Mouse (Mus musculus): ENCODE data around the gene Tjap1. TPM values are rescaled to one million over a fixed set of nuclear protein-coding genes. Genes with fewer than 3 reads are reported as not detected.

The Tjap1 gene
- total RNA-seq, 1 experiment from 2014 or later, result 11.3 TPM

- ATAC-seq (replicated peaks; ENCODE audit: low read depth, poor library complexity, severe bottlenecking), result no peak
Measured at GRCm38 (mm10) chr17:46284653-46285052, 1.8 kb upstream of the Tjap1 start.

GRCm38 (mm10) chr17:46283911-46284310 lies 1.1 kb upstream of the Tjap1 start:
- ATAC-seq (replicated peaks; ENCODE audit: low read depth, poor library complexity, severe bottlenecking), result no peak

GRCm38 (mm10) chr17:46283140-46283539 lies 314 bp upstream of the Tjap1 start:
- ATAC-seq (replicated peaks; ENCODE audit: low read depth, poor library complexity, severe bottlenecking), result no peak

GRCm38 (mm10) chr17:46278011-46278765 lies 4.6 kb downstream of the Tjap1 start:
- no peak for ATAC-seq (replicated peaks; ENCODE audit: low read depth, poor library complexity, severe bottlenecking)

- no peak for ATAC-seq (replicated peaks; ENCODE audit: low read depth, poor library complexity, severe bottlenecking)
Measured at GRCm38 (mm10) chr17:46277586-46277985, 5.2 kb downstream of the Tjap1 start.

- no peak for ATAC-seq (replicated peaks; ENCODE audit: low read depth, poor library complexity, severe bottlenecking)
Measured at GRCm38 (mm10) chr17:46275506-46275905, 7.3 kb downstream of the Tjap1 start.

GRCm38 (mm10) chr17:46275034-46275433 lies 7.8 kb downstream of the Tjap1 start:
- ATAC-seq (replicated peaks; ENCODE audit: low read depth, poor library complexity, severe bottlenecking), result no peak

GRCm38 (mm10) chr17:46274465-46274864 lies 8.4 kb downstream of the Tjap1 start:
- no peak for ATAC-seq (replicated peaks; ENCODE audit: low read depth, poor library complexity, severe bottlenecking)

GRCm38 (mm10) chr17:46273803-46274236 lies 9.0 kb downstream of the Tjap1 start:
- ATAC-seq (replicated peaks; ENCODE audit: low read depth, poor library complexity, severe bottlenecking), result no peak

- no peak for ATAC-seq (replicated peaks; ENCODE audit: low read depth, poor library complexity, severe bottlenecking)
Measured at GRCm38 (mm10) chr17:46272675-46273074, 10.2 kb downstream of the Tjap1 start.

GRCm38 (mm10) chr17:46272058-46272457 lies 10.8 kb downstream of the Tjap1 start:
- no peak for ATAC-seq (replicated peaks; ENCODE audit: low read depth, poor library complexity, severe bottlenecking)

GRCm38 (mm10) chr17:46269771-46270534 lies 12.9 kb downstream of the Tjap1 start:
- ATAC-seq (replicated peaks; ENCODE audit: low read depth, poor library complexity, severe bottlenecking), result no peak

- ATAC-seq (replicated peaks; ENCODE audit: low read depth, poor library complexity, severe bottlenecking), result no peak
Measured at GRCm38 (mm10) chr17:46268026-46268720, 14.7 kb downstream of the Tjap1 start.

GRCm38 (mm10) chr17:46267511-46267910 lies 15.3 kb downstream of the Tjap1 start:
- ATAC-seq (replicated peaks; ENCODE audit: low read depth, poor library complexity, severe bottlenecking), result no peak

GRCm38 (mm10) chr17:46266986-46267385 lies 15.8 kb downstream of the Tjap1 start:
- no peak for ATAC-seq (replicated peaks; ENCODE audit: low read depth, poor library complexity, severe bottlenecking)

- peak; percentile 86 for ATAC-seq (replicated peaks; ENCODE audit: low read depth, poor library complexity, severe bottlenecking)
Measured at GRCm38 (mm10) chr17:46265918-46266618, 16.8 kb downstream of the Tjap1 start.

GRCm38 (mm10) chr17:46265502-46265901 lies 17.3 kb downstream of the Tjap1 start:
- ATAC-seq (replicated peaks; ENCODE audit: low read depth, poor library complexity, severe bottlenecking), result 0 out of 2 replicates have a peak, but pooled peaks have one; percentile 2

- no peak for ATAC-seq (replicated peaks; ENCODE audit: low read depth, poor library complexity, severe bottlenecking)
Measured at GRCm38 (mm10) chr17:46262201-46262694, 20.6 kb downstream of the Tjap1 start.

- no peak for ATAC-seq (replicated peaks; ENCODE audit: low read depth, poor library complexity, severe bottlenecking)
Measured at GRCm38 (mm10) chr17:46259675-46260074, 23.2 kb downstream of the Tjap1 start.

Measured in common myeloid progenitor, adult 5-6 weeks (primary cell).